Mouse (Mus musculus) liver, embryonic 13.5 days (tissue): ENCODE measurements around the gene Sik3. TPM values are rescaled to one million over a fixed set of nuclear protein-coding genes. Genes with fewer than 3 reads are reported as not detected.
"Not testable (repeated sequence)": the region's sequence is repeated elsewhere in the genome, so short reads cannot be mapped to it uniquely, and the experiment has no call there.

ENCODE experiments used
- ATAC-seq: fragments of 200-750 bp; cut with Nextera tagmentation; 2 replicates; pipeline ENCODE4 v1.8.0; 2017; ENCODE audit warnings: low read depth, mild to moderate bottlenecking, moderate number of reproducible peaks, moderate library complexity
- DNase-seq: peaks from one replicate; pipeline ENCODE4 v3.0.0; 2022
- H3K27ac ChIP-seq: fragments of 300-500 bp; sonication (generic); 2 replicates; pipeline ENCODE4 v1.5.1; 2015; ENCODE audit warnings: moderate library complexity, mild to moderate bottlenecking, inconsistent platforms
- H3K27me3 ChIP-seq: fragments of 300-500 bp; sonication (generic); 2 replicates; pipeline ENCODE4 v1.6.1; 2015; ENCODE audit warnings: mild to moderate bottlenecking, inconsistent platforms
- H3K36me3 ChIP-seq: fragments of 300-500 bp; sonication (generic); 2 replicates; pipeline ENCODE4 v1.6.1; 2015; ENCODE audit warnings: mild to moderate bottlenecking, inconsistent platforms
- H3K4me1 ChIP-seq: fragments of 300-500 bp; sonication (generic); replicated peaks from 2 replicates; pipeline ENCODE4 v1.6.1; 2015; ENCODE audit warnings: inconsistent platforms
- H3K4me2 ChIP-seq: fragments of 300-500 bp; sonication (generic); 2 replicates; pipeline ENCODE4 v1.6.1; 2015; ENCODE audit warnings: inconsistent platforms, mild to moderate bottlenecking, moderate library complexity
- H3K4me3 ChIP-seq: fragments of 300-500 bp; sonication (generic); replicated peaks from 2 replicates; pipeline ENCODE4 v1.5.1; 2015; ENCODE audit warnings: mild to moderate bottlenecking, inconsistent platforms
- H3K9ac ChIP-seq: fragments of 300-500 bp; sonication (generic); 2 replicates; pipeline ENCODE4 v1.6.1; 2015; ENCODE audit warnings: mild to moderate bottlenecking, inconsistent platforms
- H3K9me3 ChIP-seq: fragments of 300-500 bp; sonication (generic); replicated peaks from 2 replicates; pipeline ENCODE4 v1.6.1; 2016; ENCODE audit warnings: inconsistent platforms
- WGBS: fragments of 180-500 bp; shearing (Covaris S2); methylation state at CpG from one replicate; pipeline ENCODE4 v1.1.7; 2015; ENCODE audit not compliant: insufficient replicate concordance; 5-methylcytosine and 5-hydroxymethylcytosine counted together
- polyA plus RNA-seq: library from polyadenylated mRNA; unstranded; fragments of >200 nt; fragmentation: Nextera tagmentation; extraction: Ambion mirVana; gene quantifications from 2 replicates; pipeline ENCODE4 v1.2.1, GENCODE M21; 2015

Gene Sik3
- polyA plus RNA-seq, 1 experiment from 2014 or later: 2.8 TPM

DNA sequence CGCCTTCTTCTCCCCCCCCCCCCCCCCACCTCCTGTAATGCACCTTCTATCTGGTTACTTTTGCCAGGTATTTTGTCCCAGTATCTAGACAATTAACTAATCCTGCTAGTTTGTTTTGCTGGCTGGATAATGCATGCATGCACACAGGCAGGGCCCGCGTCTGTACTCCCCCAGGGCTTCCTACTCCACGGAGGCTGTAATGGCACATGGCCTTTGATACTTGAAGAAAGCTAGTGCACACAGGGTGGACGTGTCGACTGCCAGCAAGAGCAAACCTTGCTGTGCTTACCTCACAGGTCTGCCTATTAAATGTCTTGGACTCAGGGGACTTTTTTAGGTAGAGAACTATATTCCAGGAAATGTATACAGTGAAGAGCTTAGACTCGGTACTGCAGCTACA lies 73.3 kb downstream of the Sik3 start:
- WGBS: 66% methylated on average over 7 of the region's 7 CpGs
- H3K27ac ChIP-seq: no peak overlapping the region

DNA sequence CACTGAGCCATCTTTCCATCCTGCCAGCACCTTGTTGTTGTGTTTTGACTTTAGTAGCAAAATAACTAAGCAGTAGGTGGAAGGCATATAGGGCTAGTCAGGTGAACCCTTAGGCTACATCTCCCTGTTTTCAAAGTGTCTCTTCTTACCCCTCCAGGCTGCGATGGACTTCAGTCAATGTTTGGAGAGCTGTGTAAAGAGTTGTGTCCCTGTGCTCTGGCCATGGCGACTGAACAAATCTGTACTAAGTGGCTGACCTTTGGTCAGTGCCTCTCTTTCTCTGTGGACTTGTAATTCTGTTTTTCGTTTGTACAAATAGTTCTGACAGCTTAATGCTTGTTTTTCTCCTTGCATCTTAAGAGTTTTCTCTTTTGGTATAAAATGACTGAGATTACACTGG lies 74.2 kb downstream of the Sik3 start:
- no peaks in the 10 kb centered on the region for H3K27me3 ChIP-seq
- no peaks in the 10 kb centered on the region for H3K36me3 ChIP-seq
- ATAC-seq: peak; percentile 66
- peak overlapping the region; percentile 72; the same call in 1 of the 2 replicates for H3K27ac ChIP-seq
- H3K4me3 ChIP-seq: no peak overlapping the region
- no peaks in the 10 kb centered on the region for H3K9me3 ChIP-seq
- no peak for DNase-seq
- 63% methylated on average over 3 of the region's 3 CpGs for WGBS
- H3K4me1 ChIP-seq: peaks cover 27% of the 10 kb centered on the region
- H3K4me2 ChIP-seq: peak overlapping the region; percentile 5; the same call in 1 of the 2 replicates
- no peak overlapping the region for H3K9ac ChIP-seq

More for the DNA sequence above, 73.3 kb downstream of the Sik3 start:
- Histone ChIP-seq H3K9ac (no peak overlapping the region), H3K9me3 (no peaks in the 10 kb centered on the region), H3K4me1 (peaks cover 29% of the 10 kb centered on the region), H3K27me3 (no peaks in the 10 kb centered on the region), H3K4me3 (no peak overlapping the region), H3K36me3 (no peaks in the 10 kb centered on the region), H3K4me2 (no peak overlapping the region)
- DNase-seq (no peak), ATAC-seq (no peak)

DNA sequence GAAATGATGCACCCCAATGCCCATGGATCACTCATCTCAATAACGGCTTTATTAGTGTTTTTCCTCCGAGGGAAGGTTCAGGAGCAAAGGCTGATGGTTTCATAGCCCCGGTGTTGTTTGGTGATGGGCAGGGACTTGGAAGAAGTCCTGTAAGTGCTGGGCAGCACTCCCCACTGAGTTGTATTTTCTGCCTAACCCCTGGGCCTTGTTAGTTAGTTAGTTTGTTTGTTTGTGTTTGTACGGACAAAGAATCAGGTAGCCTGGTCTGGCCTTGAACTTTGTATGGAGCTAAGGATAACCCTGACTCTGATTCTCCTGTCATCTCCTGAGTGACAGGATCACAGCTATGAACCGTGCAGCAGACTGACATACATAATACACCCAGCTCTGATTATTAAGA lies 74.8 kb downstream of the Sik3 start:
- 63% methylated on average over 5 of the region's 5 CpGs for WGBS
- no peaks in the 10 kb centered on the region for H3K36me3 ChIP-seq
- H3K27ac ChIP-seq: peak overlapping the region; percentile 72
- no peaks in the 10 kb centered on the region for H3K27me3 ChIP-seq
- ATAC-seq: no peak
- peaks cover 21% of the 10 kb centered on the region for H3K4me1 ChIP-seq
- H3K9me3 ChIP-seq: no peaks in the 10 kb centered on the region
- H3K9ac ChIP-seq: no peak overlapping the region
- peak overlapping the region; percentile 5; the same call in 1 of the 2 replicates for H3K4me2 ChIP-seq
- no peak overlapping the region for H3K4me3 ChIP-seq
- no peak for DNase-seq

DNA sequence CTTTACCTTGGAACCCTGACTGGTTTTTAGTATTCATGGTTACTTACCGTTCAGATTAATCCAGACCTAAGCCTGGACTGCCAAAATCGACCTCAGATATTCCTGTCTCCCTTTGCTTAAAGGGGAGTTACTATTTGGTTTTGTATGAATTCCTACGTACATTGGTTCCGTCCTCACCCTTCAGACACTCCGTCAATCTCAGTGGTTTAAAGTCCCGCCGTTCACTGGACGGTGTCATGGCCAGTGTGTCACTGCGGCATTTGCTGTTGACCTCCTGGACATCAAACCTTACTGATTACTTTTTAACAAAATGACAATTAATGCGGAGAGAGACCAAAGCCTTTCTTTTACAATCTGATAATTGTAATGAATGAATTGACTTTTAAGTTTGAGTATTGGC lies 76.1 kb downstream of the Sik3 start:
- ATAC-seq (no peak), DNase-seq (no peak)
- H3K9ac ChIP-seq: no peak overlapping the region
- H3K9me3 ChIP-seq: no peaks in the 10 kb centered on the region
- no peak overlapping the region for H3K27ac ChIP-seq
- no peaks in the 10 kb centered on the region for H3K36me3 ChIP-seq
- 73% methylated on average over 10 of the region's 10 CpGs for WGBS
- no peak overlapping the region for H3K4me3 ChIP-seq
- no peak overlapping the region for H3K4me2 ChIP-seq
- H3K27me3 ChIP-seq: no peaks in the 10 kb centered on the region
- H3K4me1 ChIP-seq: peaks cover 27% of the 10 kb centered on the region

DNA sequence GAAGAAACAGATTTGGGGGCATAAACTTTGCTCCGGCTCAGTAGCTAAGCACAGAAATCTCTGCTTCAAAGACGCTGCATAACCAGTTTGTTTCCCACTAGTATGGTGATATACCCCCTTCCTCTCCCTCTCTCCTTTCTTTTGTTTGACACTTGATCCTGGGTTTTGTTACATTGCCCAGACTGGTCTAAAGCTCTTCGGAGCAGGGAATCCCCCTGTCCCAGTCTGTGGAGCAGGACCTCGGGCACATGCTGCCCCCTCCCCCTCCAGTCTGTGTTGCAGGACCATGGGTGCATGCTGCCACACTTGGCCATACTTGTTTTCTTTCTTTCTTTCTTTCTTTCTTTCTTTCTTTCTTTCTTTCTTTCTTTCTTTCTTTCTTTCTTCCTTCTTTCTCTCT lies 77.4 kb downstream of the Sik3 start:
- Histone ChIP-seq H3K36me3 (no peaks in the 10 kb centered on the region), H3K4me3 (no peak overlapping the region), H3K4me2 (no peak overlapping the region), H3K9me3 (no peaks in the 10 kb centered on the region), H3K27ac (no peak overlapping the region), H3K4me1 (peaks cover 27% of the 10 kb centered on the region), H3K27me3 (no peaks in the 10 kb centered on the region), H3K9ac (no peak overlapping the region)
- ATAC-seq: no peak
- WGBS: 67% methylated on average over 4 of the region's 4 CpGs
- DNase-seq: no peak

DNA sequence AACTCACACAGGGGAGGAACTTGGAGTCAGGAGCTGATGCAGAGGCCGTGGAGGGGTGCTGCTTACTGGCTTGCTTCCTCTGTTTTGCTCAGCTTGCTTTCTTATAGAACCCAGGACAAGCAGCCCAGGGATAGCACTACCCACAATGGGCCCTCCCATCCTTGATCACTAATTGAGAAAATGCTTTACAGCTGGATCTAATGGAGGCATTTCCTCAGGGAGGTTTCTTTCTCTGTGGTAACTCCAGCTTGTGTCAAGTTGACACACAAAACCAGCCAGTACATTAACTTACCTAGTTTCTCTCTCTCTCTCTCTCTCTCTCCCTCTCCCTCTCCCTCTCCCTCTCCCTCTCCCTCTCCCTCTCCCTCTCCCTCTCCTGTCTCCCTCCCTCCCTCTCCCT lies 78.5 kb downstream of the Sik3 start:
- H3K36me3 ChIP-seq, H3K9me3 ChIP-seq, DNase-seq, H3K9ac ChIP-seq, H3K27me3 ChIP-seq, H3K4me2 ChIP-seq, H3K27ac ChIP-seq, ATAC-seq, H3K4me3 ChIP-seq: not testable (repeated sequence)
- WGBS: 43% methylated on average over 1 of the region's 1 CpGs
- peaks cover 30% of the 10 kb centered on the region for H3K4me1 ChIP-seq

DNA sequence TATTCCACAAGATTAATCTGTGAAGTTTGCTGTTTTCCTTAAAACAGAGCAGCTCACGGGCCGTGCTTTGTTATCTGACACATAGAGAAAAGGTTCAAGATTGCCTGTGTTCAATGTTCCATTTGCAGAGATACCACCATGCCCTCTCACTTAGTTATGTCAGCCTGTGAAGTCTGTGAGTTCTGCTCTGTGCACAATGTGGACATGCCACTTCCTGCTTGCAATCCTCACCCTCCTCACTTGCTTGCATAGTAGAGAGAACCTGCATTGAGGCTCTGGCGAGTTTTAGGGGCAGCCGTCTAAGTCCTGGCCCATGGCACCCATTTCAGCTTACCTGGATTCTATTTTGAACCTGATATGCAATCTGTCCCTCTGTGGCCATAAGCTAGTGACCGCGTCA lies 80.0 kb downstream of the Sik3 start:
- Histone ChIP-seq H3K36me3 (no peaks in the 10 kb centered on the region), H3K9me3 (no peaks in the 10 kb centered on the region), H3K27ac (peak overlapping the region; percentile 39; the same call in 1 of the 2 replicates), H3K4me3 (no peak overlapping the region), H3K4me2 (no peak overlapping the region), H3K27me3 (no peaks in the 10 kb centered on the region), H3K9ac (no peak overlapping the region), H3K4me1 (peaks cover 37% of the 10 kb centered on the region)
- no peak for DNase-seq
- no peak for ATAC-seq
- WGBS: 65% methylated on average over 6 of the region's 6 CpGs

DNA sequence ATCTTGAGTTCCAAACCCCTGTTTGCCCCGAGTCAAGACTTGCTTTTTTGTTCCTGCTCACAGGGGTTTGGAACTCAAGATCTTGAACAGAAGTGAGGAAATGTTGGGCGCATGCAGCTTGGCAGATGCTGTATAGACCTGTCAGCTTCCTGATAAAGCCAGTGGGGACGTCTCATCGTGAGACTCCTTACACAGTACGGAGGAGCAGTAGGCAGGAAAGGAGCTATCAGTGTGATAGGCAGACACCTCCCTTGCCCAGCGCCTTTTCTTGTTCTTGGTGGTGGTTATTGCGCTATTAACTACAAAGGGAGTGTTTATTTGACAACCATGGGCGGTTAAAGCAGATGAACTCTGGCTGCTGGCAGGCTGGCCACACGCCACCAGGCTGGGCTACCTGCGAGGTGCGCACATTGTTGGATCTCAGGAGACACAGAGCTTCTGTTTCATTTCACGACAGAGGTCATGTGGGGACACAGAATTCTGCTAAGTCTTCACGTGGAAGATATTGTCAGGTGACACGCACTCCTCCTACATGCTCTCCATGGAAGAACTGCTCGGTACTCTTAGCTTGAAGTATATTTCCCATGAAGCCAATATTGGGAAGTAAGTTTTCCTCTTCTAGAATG lies 85.9 kb downstream of the Sik3 start:
- DNase-seq (no peak), ATAC-seq (peak; percentile 82)
- H3K4me3 ChIP-seq: no peak overlapping the region
- H3K4me1 ChIP-seq: peaks cover 38% of the 10 kb centered on the region
- no peaks in the 10 kb centered on the region for H3K36me3 ChIP-seq
- H3K27me3 ChIP-seq: no peaks in the 10 kb centered on the region
- 21% methylated on average over 15 of the region's 15 CpGs for WGBS
- H3K9ac ChIP-seq: no peak overlapping the region
- peak overlapping the region; percentile 28; the same call in 1 of the 2 replicates for H3K4me2 ChIP-seq
- H3K27ac ChIP-seq: 0 out of 2 replicates have a peak overlapping the region, but pooled peaks have one; percentile 26
- no peaks in the 10 kb centered on the region for H3K9me3 ChIP-seq

DNA sequence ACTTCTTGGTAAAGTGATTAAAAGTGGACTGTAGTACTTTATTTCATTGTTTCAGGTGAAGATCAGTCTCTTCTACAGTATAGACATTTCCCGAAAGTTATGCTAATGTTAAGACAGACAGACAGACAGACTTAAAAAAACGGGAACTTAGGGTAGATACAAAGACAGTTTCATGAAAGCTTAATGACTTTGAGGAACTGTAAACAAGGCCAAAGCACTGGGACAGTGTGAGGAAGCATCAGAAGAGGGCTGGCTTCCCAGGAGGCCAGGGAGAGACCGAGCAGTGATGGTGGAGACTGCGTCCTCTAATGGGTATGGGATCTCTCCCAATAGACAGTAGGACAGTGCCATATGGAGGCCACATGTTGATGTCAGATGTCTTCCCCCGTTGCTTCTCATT lies 86.5 kb downstream of the Sik3 start:
- no peak for DNase-seq
- WGBS: 53% methylated on average over 5 of the region's 5 CpGs
- Histone ChIP-seq H3K27me3 (no peaks in the 10 kb centered on the region), H3K9me3 (no peaks in the 10 kb centered on the region), H3K4me2 (no peak overlapping the region), H3K4me1 (peaks cover 38% of the 10 kb centered on the region), H3K9ac (no peak overlapping the region), H3K4me3 (no peak overlapping the region), H3K27ac (no peak overlapping the region), H3K36me3 (no peaks in the 10 kb centered on the region)
- no peak for ATAC-seq

DNA sequence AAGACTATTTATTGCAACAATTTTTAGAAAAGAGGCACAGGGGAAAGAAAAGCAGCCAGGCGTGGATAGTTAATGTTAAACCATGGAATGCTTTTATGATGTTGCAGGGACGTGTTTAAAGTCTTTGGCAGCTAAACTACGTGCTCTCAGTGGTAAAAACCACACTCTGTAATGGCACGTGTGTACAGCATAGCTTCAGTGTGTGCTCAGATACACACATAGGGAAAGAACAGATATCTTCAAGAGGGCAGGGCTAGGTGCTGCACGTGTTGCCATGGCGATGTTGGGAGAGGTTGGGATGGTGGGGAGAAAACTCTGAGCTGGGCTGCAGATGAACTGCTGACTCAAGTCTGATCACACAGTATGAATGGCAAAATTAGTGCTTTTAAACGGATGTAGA lies 90.5 kb downstream of the Sik3 start:
- no peak overlapping the region for H3K4me3 ChIP-seq
- H3K4me1 ChIP-seq: peaks cover 17% of the 10 kb centered on the region
- 69% methylated on average over 7 of the region's 7 CpGs for WGBS
- H3K36me3 ChIP-seq: no peaks in the 10 kb centered on the region
- no peak overlapping the region for H3K9ac ChIP-seq
- no peaks in the 10 kb centered on the region for H3K27me3 ChIP-seq
- no peaks in the 10 kb centered on the region for H3K9me3 ChIP-seq
- ATAC-seq: no peak
- no peak overlapping the region for H3K4me2 ChIP-seq
- no peak for DNase-seq
- no peak overlapping the region; the same call in 1 of the 2 replicates for H3K27ac ChIP-seq

DNA sequence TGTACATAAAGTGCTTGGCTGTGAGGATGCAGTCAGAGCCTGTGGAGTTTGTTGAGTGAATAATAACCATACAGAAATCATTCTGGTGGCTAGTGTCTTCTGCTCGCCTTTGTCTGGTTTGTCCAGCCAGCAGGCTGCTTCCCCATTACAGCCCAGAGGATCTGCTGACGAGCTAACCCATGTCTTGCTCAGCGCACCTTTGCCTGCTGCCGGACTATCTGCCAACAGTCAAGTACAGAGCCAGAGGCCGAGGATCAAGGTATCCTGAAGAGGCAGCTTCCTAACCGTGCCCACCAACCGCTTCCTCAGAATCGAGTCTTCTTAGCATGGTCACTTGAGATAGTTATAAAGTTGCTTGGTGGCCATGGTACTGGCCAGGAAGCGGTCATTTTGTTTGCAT lies 93.5 kb downstream of the Sik3 start:
- 64% methylated on average over 9 of the region's 9 CpGs for WGBS
- ATAC-seq (no peak), DNase-seq (no peak)
- H3K36me3 ChIP-seq: no peaks in the 10 kb centered on the region
- H3K27ac ChIP-seq: no peak overlapping the region
- no peaks in the 10 kb centered on the region for H3K27me3 ChIP-seq
- peaks cover 15% of the 10 kb centered on the region for H3K4me1 ChIP-seq
- no peak overlapping the region for H3K9ac ChIP-seq
- no peaks in the 10 kb centered on the region for H3K9me3 ChIP-seq
- H3K4me3 ChIP-seq: no peak overlapping the region
- no peak overlapping the region for H3K4me2 ChIP-seq

DNA sequence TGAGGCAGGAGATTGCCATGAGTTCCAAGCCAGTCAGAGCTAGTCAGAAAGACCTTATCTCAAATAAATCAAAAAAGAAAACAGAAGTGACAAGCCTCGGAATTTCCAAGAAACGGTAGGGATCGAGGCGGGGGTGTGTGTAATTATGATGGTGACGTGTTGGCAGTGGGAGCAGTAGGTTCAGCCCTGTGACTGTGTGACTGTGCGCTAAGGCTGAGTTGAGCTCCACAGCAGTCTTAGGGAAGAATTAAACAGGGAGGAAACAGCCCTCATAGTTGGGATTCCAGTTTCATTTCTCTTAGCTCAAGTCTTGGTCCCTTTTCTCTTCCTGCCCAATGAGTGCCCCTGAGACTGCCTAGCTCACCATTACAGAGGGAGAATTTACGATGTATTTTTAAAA lies 98.0 kb downstream of the Sik3 start:
- Histone ChIP-seq H3K4me3 (no peak overlapping the region), H3K4me2 (peak overlapping the region; percentile 32), H3K36me3 (no peaks in the 10 kb centered on the region), H3K9ac (no peak overlapping the region; the same call in 1 of the 2 replicates), H3K4me1 (peaks cover 38% of the 10 kb centered on the region), H3K27me3 (no peaks in the 10 kb centered on the region), H3K9me3 (no peaks in the 10 kb centered on the region), H3K27ac (0 out of 2 replicates have a peak overlapping the region, but pooled peaks have one; percentile 6)
- WGBS: 19% methylated on average over 7 of the region's 7 CpGs
- DNase-seq (no peak), ATAC-seq (no peak)
